8 mouse cellular contexts compared by ENCODE assay signal in genomic region chr12:112951150-112951842, GRCm38 (mm10). TPM values are rescaled to one million over a fixed set of nuclear protein-coding genes. Genes with fewer than 3 reads are reported as not detected.
DNase-seq lines count a peak whose midpoint lies in the region; ATAC-seq lines count a peak whose summit lies in the region.

No protein-coding gene starts in this region.

- no peak for ATAC-seq in kidney, embryonic 15.5 days (replicated peaks; ENCODE audit: low FRiP score)
- no peak for ATAC-seq in embryonic facial prominence, embryonic 12.5 days (ENCODE audit: insufficient number of reproducible peaks, insufficient read depth, low FRiP score, low TSS enrichment)
- no peak for ATAC-seq in midbrain, embryonic 13.5 days

- H3K27ac ChIP-seq in kidney, embryonic 15.5 days = peak overlapping the region; percentile 90
- 0 out of 2 replicates have a peak overlapping the region, but pooled peaks have one; percentile 79 for H3K27ac ChIP-seq in embryonic facial prominence, embryonic 12.5 days
- H3K27ac ChIP-seq in hindbrain, embryonic 10.5 days = peak overlapping the region; percentile 98
- peak overlapping the region; percentile 91 for H3K27ac ChIP-seq in midbrain, embryonic 13.5 days

- peak overlapping the region; percentile 90 for H3K4me2 ChIP-seq in kidney, embryonic 15.5 days
- peak overlapping the region; percentile 91; the same call in 1 of the 2 replicates for H3K4me2 ChIP-seq in embryonic facial prominence, embryonic 12.5 days (replicated peaks)
- peak overlapping the region; percentile 80 for H3K4me2 ChIP-seq in midbrain, embryonic 13.5 days (replicated peaks)

- H3K9me3 ChIP-seq in kidney, embryonic 15.5 days (replicated peaks) = no peaks in the 10 kb centered on the region
- no peaks in the 10 kb centered on the region for H3K9me3 ChIP-seq in embryonic facial prominence, embryonic 12.5 days
- no peaks in the 10 kb centered on the region for H3K9me3 ChIP-seq in hindbrain, embryonic 10.5 days
- H3K9me3 ChIP-seq in midbrain, embryonic 13.5 days = no peaks in the 10 kb centered on the region

- 0 out of 2 replicates have a peak, but pooled peaks cover 4% of the 10 kb centered on the region for H3K27me3 ChIP-seq in kidney, embryonic 15.5 days
- H3K27me3 ChIP-seq in embryonic facial prominence, embryonic 12.5 days = no peaks in the 10 kb centered on the region
- H3K27me3 ChIP-seq in hindbrain, embryonic 10.5 days (ENCODE audit: insufficient read depth, poor library complexity, severe bottlenecking) = peaks cover 7% of the 10 kb centered on the region; the same call in 1 of the 2 replicates
- H3K27me3 ChIP-seq in midbrain, embryonic 13.5 days = no peaks in the 10 kb centered on the region

- DNase-seq in kidney, adult 9 months = no peak
- DNase-seq in hindbrain, embryonic 10.5 days (ENCODE audit: low spot score) = no peak
- no peak for DNase-seq in retina, postnatal 1 day
- no peak for DNase-seq in layer of hippocampus, adult 11-12 months (ENCODE audit: low spot score)
- DNase-seq in right cerebral cortex, adult 18-20 months = no peak

- H3K9ac ChIP-seq in kidney, embryonic 15.5 days = 0 out of 2 replicates have a peak overlapping the region, but pooled peaks have one; percentile 61
- H3K9ac ChIP-seq in embryonic facial prominence, embryonic 12.5 days = 0 out of 2 replicates have a peak overlapping the region, but pooled peaks have one; percentile 15
- H3K9ac ChIP-seq in midbrain, embryonic 13.5 days (replicated peaks) = peak overlapping the region; percentile 82

- H3K36me3 ChIP-seq in kidney, embryonic 15.5 days = 0 out of 2 replicates have a peak, but pooled peaks cover 6% of the 10 kb centered on the region
- H3K36me3 ChIP-seq in embryonic facial prominence, embryonic 12.5 days = no peaks in the 10 kb centered on the region
- 0 out of 2 replicates have a peak, but pooled peaks cover under 1% of the 10 kb centered on the region for H3K36me3 ChIP-seq in hindbrain, embryonic 10.5 days
- H3K36me3 ChIP-seq in midbrain, embryonic 13.5 days = no peaks in the 10 kb centered on the region

- 14% methylated on average over 7 of the region's 7 CpGs for WGBS in kidney, embryonic 15.5 days
- 21% methylated on average over 7 of the region's 7 CpGs for WGBS in embryonic facial prominence, embryonic 12.5 days
- WGBS in hindbrain, embryonic 10.5 days = 25% methylated on average over 7 of the region's 7 CpGs
- WGBS in midbrain, embryonic 13.5 days = 25% methylated on average over 7 of the region's 7 CpGs

- H3K4me3 ChIP-seq in kidney, embryonic 15.5 days (replicated peaks) = peak overlapping the region; percentile 62; the same call in 1 of the 2 replicates
- 0 out of 2 replicates have a peak overlapping the region, but pooled peaks have one; percentile 62 for H3K4me3 ChIP-seq in embryonic facial prominence, embryonic 12.5 days
- no peak overlapping the region for H3K4me3 ChIP-seq in hindbrain, embryonic 10.5 days
- no peak overlapping the region; the same call in 1 of the 2 replicates for H3K4me3 ChIP-seq in midbrain, embryonic 13.5 days (replicated peaks)

- H3K4me1 ChIP-seq in kidney, embryonic 15.5 days = peaks cover 42% of the 10 kb centered on the region
- peaks cover 16% of the 10 kb centered on the region for H3K4me1 ChIP-seq in embryonic facial prominence, embryonic 12.5 days
- peaks cover 57% of the 10 kb centered on the region for H3K4me1 ChIP-seq in hindbrain, embryonic 10.5 days (replicated peaks)
- peaks cover 26% of the 10 kb centered on the region for H3K4me1 ChIP-seq in midbrain, embryonic 13.5 days (replicated peaks)

RNA-seq across cellular contexts. Expression of gene Nudt14, which starts 9.4 kb away (rescaled TPM):
- 87.5 and 88.5 TPM in 2 replicates for polyA plus RNA-seq in kidney, embryonic 15.5 days (2015; fragmentation: Nextera tagmentation; extraction: Ambion mirVana)
- 83.0 and 87.2 TPM in 2 replicates for polyA plus RNA-seq in embryonic facial prominence, embryonic 12.5 days (2016; fragmentation: Nextera tagmentation; extraction: Ambion mirVana)
- 79.5 and 83.0 TPM in 2 replicates for polyA plus RNA-seq in hindbrain, embryonic 10.5 days (2016; fragmentation: Nextera tagmentation; extraction: Ambion mirVana)
- 53.7 and 61.9 TPM in 2 replicates for polyA plus RNA-seq in midbrain, embryonic 13.5 days (2015; fragmentation: Nextera tagmentation; extraction: Ambion mirVana)

RNA-seq across cellular contexts. Expression of gene Jag2, which starts 21.7 kb away (rescaled TPM):
- 3.0 and 3.5 TPM in 2 replicates for polyA plus RNA-seq in kidney, embryonic 15.5 days (2015; fragmentation: Nextera tagmentation; extraction: Ambion mirVana)
- polyA plus RNA-seq in embryonic facial prominence, embryonic 12.5 days (2016; fragmentation: Nextera tagmentation; extraction: Ambion mirVana) = 7.9 and 8.8 TPM in 2 replicates
- 4.7 and 4.8 TPM in 2 replicates for polyA plus RNA-seq in hindbrain, embryonic 10.5 days (2016; fragmentation: Nextera tagmentation; extraction: Ambion mirVana)
- 9.4 and 10.5 TPM in 2 replicates for polyA plus RNA-seq in midbrain, embryonic 13.5 days (2015; fragmentation: Nextera tagmentation; extraction: Ambion mirVana)

RNA-seq across cellular contexts. Expression of gene Btbd6, which starts 25.0 kb away (rescaled TPM):
- polyA plus RNA-seq in kidney, embryonic 15.5 days (2015; fragmentation: Nextera tagmentation; extraction: Ambion mirVana) = 24.7 and 25.3 TPM in 2 replicates
- 25.6 and 27.4 TPM in 2 replicates for polyA plus RNA-seq in embryonic facial prominence, embryonic 12.5 days (2016; fragmentation: Nextera tagmentation; extraction: Ambion mirVana)
- 22.8 and 27.2 TPM in 2 replicates for polyA plus RNA-seq in hindbrain, embryonic 10.5 days (2016; fragmentation: Nextera tagmentation; extraction: Ambion mirVana)
- polyA plus RNA-seq in midbrain, embryonic 13.5 days (2015; fragmentation: Nextera tagmentation; extraction: Ambion mirVana) = 36.1 and 37.8 TPM in 2 replicates

RNA-seq across cellular contexts. Expression of gene Brf1, which starts 49.2 kb away (rescaled TPM):
- 62.4 and 70.4 TPM in 2 replicates for polyA plus RNA-seq in kidney, embryonic 15.5 days (2015; fragmentation: Nextera tagmentation; extraction: Ambion mirVana)
- polyA plus RNA-seq in embryonic facial prominence, embryonic 12.5 days (2016; fragmentation: Nextera tagmentation; extraction: Ambion mirVana) = 81.9 and 83.0 TPM in 2 replicates
- 55.4 and 57.1 TPM in 2 replicates for polyA plus RNA-seq in hindbrain, embryonic 10.5 days (2016; fragmentation: Nextera tagmentation; extraction: Ambion mirVana)
- polyA plus RNA-seq in midbrain, embryonic 13.5 days (2015; fragmentation: Nextera tagmentation; extraction: Ambion mirVana) = 60.3 and 61.9 TPM in 2 replicates

Comparison
In these comparisons a context has a peak if more than half of its experiments do, and no peak if none do; other contexts are left out.
1. H3K4me3 ChIP-seq: peak in kidney, embryonic 15.5 days (single experiment) and embryonic facial prominence, embryonic 12.5 days (single experiment); none in hindbrain, embryonic 10.5 days (single experiment) and midbrain, embryonic 13.5 days (single experiment).
2. H3K9ac ChIP-seq: peak in every context shown above with its lines; median percentile 82 in midbrain, embryonic 13.5 days; 61 in kidney, embryonic 15.5 days; 15 in embryonic facial prominence, embryonic 12.5 days.
3. Peak in every context shown above with its lines, with median percentiles within 50 percentile points of each other: H3K27ac ChIP-seq and H3K4me2 ChIP-seq.